ENCODE assay signal across 15 mouse cellular contexts in the genomic region with DNA sequence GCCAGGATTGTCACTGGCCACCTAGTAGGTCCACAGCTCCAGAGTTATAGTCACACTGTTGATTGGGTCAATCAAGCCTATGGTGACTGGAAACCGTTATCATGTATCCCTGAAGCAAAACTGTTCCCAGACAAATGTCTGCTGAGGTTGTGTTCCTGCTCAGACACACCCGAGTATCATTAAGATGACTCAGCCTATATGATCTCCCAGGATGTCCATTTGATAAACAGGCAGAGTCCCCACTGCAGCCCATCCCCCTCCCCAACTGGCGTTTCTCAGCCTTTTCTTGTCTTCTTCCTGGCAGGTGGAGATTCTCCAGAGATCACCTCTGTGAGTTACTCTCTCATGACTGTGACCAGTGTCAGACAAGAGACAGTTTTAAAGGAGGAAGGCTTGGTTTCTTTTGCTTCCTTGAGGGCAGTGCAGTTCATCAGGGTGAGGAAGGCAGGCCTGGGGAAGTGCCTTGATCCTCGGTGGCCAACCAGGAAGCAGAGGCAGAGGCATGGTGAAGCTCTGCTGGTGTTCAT.
DNase-seq lines count a peak whose midpoint lies in the region; ATAC-seq and TF ChIP-seq lines count a peak whose summit lies in the region.
"Had no signal": no experiment of that assay in that cellular context is flagged by ENCODE, and none has a peak within 500 bp of the region (broad histone marks: within the 10 kb centered on the region; RNA-seq: fewer than 3 reads in every experiment).

No protein-coding gene starts in this region.

- TF ChIP-seq EP300 in heart, postnatal 0 days (IDR thresholded peaks at IDR 0.05; ENCODE audit: low read depth): no peak
- no peak for TF ChIP-seq EP300 in stomach, postnatal 0 days (optimal IDR thresholded peaks at IDR 0.05)

- H3K27me3 ChIP-seq in forebrain, embryonic 12.5 days: no peaks in the 10 kb centered on the region
- H3K27me3 ChIP-seq in forebrain, postnatal 0 days (ENCODE audit: insufficient read depth, low read length): no peaks in the 10 kb centered on the region
- H3K27me3 ChIP-seq in heart, postnatal 0 days (ENCODE audit: control insufficient read depth, insufficient read depth, low read length): no peaks in the 10 kb centered on the region
- no peaks in the 10 kb centered on the region for H3K27me3 ChIP-seq in stomach, embryonic 14.5 days (ENCODE audit: control insufficient read depth, insufficient read depth, low read length)
- H3K27me3 ChIP-seq in stomach, postnatal 0 days (ENCODE audit: control insufficient read depth, insufficient read depth, low read length): no peaks in the 10 kb centered on the region
- no peaks in the 10 kb centered on the region for H3K27me3 ChIP-seq in small intestine, adult 2 months (ENCODE audit: control insufficient read depth, insufficient read depth, low read length)

- no peaks in the 10 kb centered on the region for H3K9me3 ChIP-seq in forebrain, embryonic 12.5 days
- H3K9me3 ChIP-seq in forebrain, postnatal 0 days (ENCODE audit: low read length): no peaks in the 10 kb centered on the region
- H3K9me3 ChIP-seq in heart, postnatal 0 days (replicated peaks; ENCODE audit: control insufficient read depth, low read length): no peaks in the 10 kb centered on the region
- H3K9me3 ChIP-seq in stomach, embryonic 14.5 days (ENCODE audit: control insufficient read depth, low read depth, low read length): no peaks in the 10 kb centered on the region
- H3K9me3 ChIP-seq in stomach, postnatal 0 days (ENCODE audit: control insufficient read depth, low read length): no peaks in the 10 kb centered on the region

- no peak for TF ChIP-seq CTCF in forebrain, postnatal 0 days (IDR thresholded peaks at IDR 0.05; ENCODE audit: low read depth)
- TF ChIP-seq CTCF in heart, postnatal 0 days (IDR thresholded peaks at IDR 0.05; ENCODE audit: low read depth): no peak
- no peak for TF ChIP-seq CTCF in stomach, postnatal 0 days (IDR thresholded peaks at IDR 0.05; ENCODE audit: low read depth)
- no peak for TF ChIP-seq CTCF in small intestine, adult 2 months (IDR thresholded peaks at IDR 0.05; ENCODE audit: extremely low read depth, insufficient read length, insufficient replicate concordance, low read depth, low read length)

- no peak overlapping the region for H3K9ac ChIP-seq in forebrain, embryonic 12.5 days
- H3K9ac ChIP-seq in forebrain, postnatal 0 days: no peak overlapping the region
- H3K9ac ChIP-seq in heart, postnatal 0 days (replicated peaks; ENCODE audit: low read depth, low read length): no peak overlapping the region
- H3K9ac ChIP-seq in stomach, embryonic 14.5 days (replicated peaks; ENCODE audit: low read depth, low read length): no peak overlapping the region
- no peak overlapping the region for H3K9ac ChIP-seq in stomach, postnatal 0 days (ENCODE audit: low read length)

- DNase-seq in forebrain, postnatal 0 days: no peak
- no peak for DNase-seq in heart, postnatal 0 days (ENCODE audit: low spot score)
- DNase-seq in heart, adult 9 months (ENCODE audit: low spot score in 2 of 2): no peak
- no peak for DNase-seq in stomach, postnatal 0 days (ENCODE audit: low spot score)
- DNase-seq in cerebellum, adult 18-20 months: no peak
- DNase-seq: adrenal gland, postnatal 10 days; gastrocnemius, adult 2 months; kidney, adult 2 months; kidney, postnatal 36 days; layer of hippocampus, postnatal 36 days; thymus, adult 18-20 months had no signal

- H3K4me1 ChIP-seq in forebrain, embryonic 12.5 days: peaks cover 25% of the 10 kb centered on the region
- H3K4me1 ChIP-seq in forebrain, postnatal 0 days (ENCODE audit: insufficient read depth): no peaks in the 10 kb centered on the region
- H3K4me1 ChIP-seq in heart, postnatal 0 days (ENCODE audit: control insufficient read depth, insufficient read depth): peaks cover 13% of the 10 kb centered on the region; the same call in 1 of the 2 replicates
- H3K4me1 ChIP-seq in stomach, embryonic 14.5 days (ENCODE audit: control insufficient read depth, insufficient read depth, low read length): 0 out of 2 replicates have a peak, but pooled peaks cover 8% of the 10 kb centered on the region
- peaks cover 4% of the 10 kb centered on the region; the same call in 1 of the 2 replicates for H3K4me1 ChIP-seq in stomach, postnatal 0 days (replicated peaks; ENCODE audit: control insufficient read depth, insufficient read depth)
- peaks cover 5% of the 10 kb centered on the region; the same call in 1 of the 2 replicates for H3K4me1 ChIP-seq in small intestine, adult 2 months (ENCODE audit: control insufficient read depth, insufficient read depth, insufficient read length, low read length)

- TF ChIP-seq POLR2A in small intestine, adult 2 months (IDR thresholded peaks at IDR 0.05; ENCODE audit: low read depth, low read length): no peak

- peaks cover 12% of the 10 kb centered on the region; the same call in 1 of the 2 replicates for H3K36me3 ChIP-seq in forebrain, embryonic 12.5 days (replicated peaks)
- 0 out of 2 replicates have a peak, but pooled peaks cover 3% of the 10 kb centered on the region for H3K36me3 ChIP-seq in forebrain, postnatal 0 days (ENCODE audit: insufficient read depth)
- H3K36me3 ChIP-seq in heart, postnatal 0 days (replicated peaks; ENCODE audit: control insufficient read depth, insufficient read depth, low read length): no peaks in the 10 kb centered on the region
- H3K36me3 ChIP-seq in stomach, embryonic 14.5 days (ENCODE audit: control insufficient read depth, insufficient read depth, low read length): no peaks in the 10 kb centered on the region
- no peaks in the 10 kb centered on the region for H3K36me3 ChIP-seq in stomach, postnatal 0 days (ENCODE audit: control insufficient read depth, insufficient read depth, low read length)
- no peaks in the 10 kb centered on the region for H3K36me3 ChIP-seq in small intestine, adult 2 months (ENCODE audit: control insufficient read depth, insufficient read depth, low read length)

- 84% methylated on average over 4 of the region's 4 CpGs for WGBS in forebrain, embryonic 12.5 days
- WGBS in forebrain, postnatal 0 days: 79% methylated on average over 4 of the region's 4 CpGs
- 46% methylated on average over 4 of the region's 4 CpGs for WGBS in heart, postnatal 0 days
- 42% methylated on average over 4 of the region's 4 CpGs for WGBS in stomach, embryonic 14.5 days
- WGBS in stomach, postnatal 0 days: 53% methylated on average over 4 of the region's 4 CpGs
- WGBS in small intestine, adult 2 months: 32% methylated on average over 4 of the region's 4 CpGs

- 0 out of 2 replicates have a peak overlapping the region, but pooled peaks have one; percentile 6 for H3K27ac ChIP-seq in forebrain, embryonic 12.5 days
- H3K27ac ChIP-seq in forebrain, postnatal 0 days (ENCODE audit: low read depth, low read length): no peak overlapping the region
- peak overlapping the region; percentile 33; the same call in 1 of the 2 replicates for H3K27ac ChIP-seq in heart, postnatal 0 days (ENCODE audit: low read depth)
- H3K27ac ChIP-seq in stomach, embryonic 14.5 days (ENCODE audit: low read length): peak overlapping the region; percentile 52; the same call in 1 of the 2 replicates
- H3K27ac ChIP-seq in stomach, postnatal 0 days (replicated peaks): no peak overlapping the region; the same call in 1 of the 2 replicates
- H3K27ac ChIP-seq in small intestine, adult 2 months (ENCODE audit: insufficient read depth, low read depth, low read length): peak overlapping the region; percentile 38
- H3K27ac ChIP-seq: gastrocnemius, adult 2 months had no signal

- ATAC-seq in forebrain, embryonic 12.5 days (ENCODE audit: low FRiP score): no peak
- no peak for ATAC-seq in forebrain, postnatal 0 days
- ATAC-seq in heart, postnatal 0 days (ENCODE audit: insufficient read depth, low read depth): no peak
- ATAC-seq in stomach, embryonic 14.5 days (ENCODE audit: insufficient number of reproducible peaks, insufficient read depth, low FRiP score, low read depth): no peak
- ATAC-seq in stomach, postnatal 0 days (ENCODE audit: low FRiP score, low TSS enrichment): no peak
- ATAC-seq: midbrain, embryonic 16.5 days had no signal

- no peak overlapping the region for H3K4me3 ChIP-seq in forebrain, embryonic 12.5 days (replicated peaks)
- no peak overlapping the region for H3K4me3 ChIP-seq in forebrain, postnatal 0 days (ENCODE audit: low read depth, low read length)
- H3K4me3 ChIP-seq in heart, postnatal 0 days (ENCODE audit: low read depth, low read length): no peak overlapping the region
- H3K4me3 ChIP-seq in stomach, embryonic 14.5 days (ENCODE audit: low read depth, low read length): no peak overlapping the region
- no peak overlapping the region for H3K4me3 ChIP-seq in stomach, postnatal 0 days (ENCODE audit: low read depth, low read length)
- no peak overlapping the region for H3K4me3 ChIP-seq in small intestine, adult 2 months (ENCODE audit: low read depth, low read length)
- H3K4me3 ChIP-seq: gastrocnemius, adult 2 months had no signal

- H3K4me2 ChIP-seq in forebrain, embryonic 12.5 days: no peak overlapping the region
- H3K4me2 ChIP-seq in forebrain, postnatal 0 days (ENCODE audit: low read depth): no peak overlapping the region
- no peak overlapping the region for H3K4me2 ChIP-seq in heart, postnatal 0 days (ENCODE audit: low read depth, low read length)
- H3K4me2 ChIP-seq in stomach, embryonic 14.5 days (replicated peaks; ENCODE audit: low read depth, low read length): no peak overlapping the region
- no peak overlapping the region for H3K4me2 ChIP-seq in stomach, postnatal 0 days (replicated peaks; ENCODE audit: low read depth)

Comparison
In these comparisons a context has a peak if more than half of its experiments do, and no peak if none do; other contexts are left out.
1. H3K27ac ChIP-seq: peak in forebrain, embryonic 12.5 days (single experiment), heart, postnatal 0 days (single experiment), stomach, embryonic 14.5 days (single experiment) and small intestine, adult 2 months (single experiment); none in forebrain, postnatal 0 days (single experiment) and stomach, postnatal 0 days (single experiment).